Mouse (Mus musculus): ENCODE data around the gene Tle2. TPM values are rescaled to one million over a fixed set of nuclear protein-coding genes. Genes with fewer than 3 reads are reported as not detected.

Tle2 gene
- polyA plus RNA-seq, 1 experiment = 18.9 TPM

DNA sequence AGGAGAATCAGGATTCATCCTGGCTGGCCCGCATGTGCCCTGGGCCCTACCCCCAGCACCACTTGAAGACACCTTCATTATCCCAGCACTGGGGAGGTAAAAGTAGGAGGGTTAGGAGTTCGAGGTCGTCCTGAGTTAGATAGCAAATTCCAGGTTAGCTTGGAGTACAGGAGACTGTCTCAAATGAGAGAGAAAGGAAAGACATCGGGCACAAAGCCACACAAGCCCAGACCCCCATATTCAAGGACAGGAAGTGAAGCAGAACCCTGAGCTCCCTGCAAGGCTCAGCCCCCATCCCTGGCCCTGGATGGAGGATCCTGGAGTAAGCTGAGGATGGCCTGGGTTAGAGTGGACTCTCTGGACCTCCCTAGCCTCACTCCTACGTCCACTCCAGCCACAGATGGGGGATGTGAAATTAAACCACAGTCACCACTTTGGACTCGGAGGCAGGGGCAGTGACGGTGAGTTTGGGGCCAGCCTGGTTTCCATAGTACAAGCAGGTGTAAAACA lies 27.1 kb downstream of the Tle2 start:
- Histone ChIP-seq H3K27me3 (replicated peaks) (no peaks in the 10 kb centered on the region), H3K4me3 (replicated peaks) (peak overlapping the region; percentile 93), H3K36me3 (replicated peaks; ENCODE audit: low read length) (no peaks in the 10 kb centered on the region), H3K4me1 (peaks cover 88% of the 10 kb centered on the region), H3K9me3 (no peaks in the 10 kb centered on the region)
- TF ChIP-seq FLI1 (IDR thresholded peaks at IDR 0.05; ENCODE audit: low read length) (no peak), GATA1 (IDR thresholded peaks at IDR 0.05; ENCODE audit: borderline replicate concordance, low read length) (no peak)

DNA sequence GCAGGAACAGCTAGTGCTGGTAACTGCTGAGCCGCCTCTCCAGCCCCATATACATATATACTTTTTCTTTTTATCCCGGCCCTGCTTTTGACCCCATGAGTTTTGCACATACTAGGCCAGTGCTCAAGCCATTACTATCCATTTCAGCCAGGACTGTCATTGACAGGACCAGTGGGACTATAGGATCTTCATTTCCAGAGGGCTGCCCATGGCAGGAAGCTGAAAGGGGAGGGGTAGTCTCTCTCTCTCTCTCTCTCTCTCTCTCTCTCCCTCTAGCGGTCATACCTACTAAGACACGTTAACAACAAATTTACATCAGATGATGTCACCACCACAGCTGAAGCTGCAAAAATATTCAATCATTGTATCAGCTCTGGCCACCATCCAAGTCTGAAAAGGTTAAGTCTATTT lies 28.4 kb downstream of the Tle2 start:
- no peak for TF ChIP-seq GATA1 (IDR thresholded peaks at IDR 0.05; ENCODE audit: borderline replicate concordance, low read length)
- TF ChIP-seq FLI1 (IDR thresholded peaks at IDR 0.05; ENCODE audit: low read length) = no peak
- Histone ChIP-seq H3K4me3 (replicated peaks) (no peak overlapping the region), H3K4me1 (peaks cover 84% of the 10 kb centered on the region), H3K36me3 (replicated peaks; ENCODE audit: low read length) (peaks cover 4% of the 10 kb centered on the region), H3K9me3 (no peaks in the 10 kb centered on the region), H3K27me3 (replicated peaks) (no peaks in the 10 kb centered on the region)

DNA sequence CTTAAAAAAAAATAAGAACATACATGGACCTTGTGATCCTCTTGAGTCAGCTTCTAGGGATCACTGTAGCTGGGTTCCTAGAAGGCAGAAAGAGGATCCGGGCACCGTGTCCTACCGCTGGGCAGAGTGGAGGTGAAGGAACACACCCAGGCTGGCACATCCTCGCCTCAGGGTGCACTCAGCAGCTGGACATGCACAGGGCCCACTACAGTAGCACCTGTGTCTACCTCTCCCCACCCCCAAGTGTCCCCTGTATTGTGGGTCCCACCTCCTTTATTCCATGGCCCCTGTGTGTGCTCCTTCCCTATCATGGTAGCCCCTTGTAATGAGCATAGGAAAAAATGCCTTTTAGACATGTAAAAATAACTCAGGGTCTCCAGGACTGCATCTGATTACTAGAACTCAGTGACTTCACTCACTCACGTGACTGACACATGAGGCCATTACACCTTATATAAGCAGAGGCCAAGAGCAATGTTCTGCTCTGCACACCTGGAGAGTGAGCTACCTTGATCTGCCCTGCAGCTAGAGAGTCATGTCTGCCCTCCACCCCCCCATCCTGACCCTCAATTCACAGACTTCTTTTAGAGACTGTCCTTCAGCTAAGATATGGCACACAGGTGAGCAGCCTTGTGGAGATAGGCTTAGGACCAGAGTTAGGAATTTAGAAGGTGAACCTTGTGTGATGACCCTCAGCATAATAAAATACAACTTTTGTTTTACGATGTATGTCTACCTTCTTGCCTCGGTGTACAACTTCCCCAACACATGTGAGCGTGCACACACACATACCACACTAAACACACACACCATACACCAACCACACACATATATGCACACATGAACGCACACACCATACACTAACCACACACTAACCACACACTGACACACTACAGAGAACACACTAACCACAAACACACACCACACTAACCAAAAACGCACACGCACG lies 29.9 kb downstream of the Tle2 start:
- TF ChIP-seq GATA1 (IDR thresholded peaks at IDR 0.05; ENCODE audit: borderline replicate concordance, low read length) (no peak), FLI1 (IDR thresholded peaks at IDR 0.05; ENCODE audit: low read length) (no peak)
- Histone ChIP-seq H3K4me3 (replicated peaks) (peak overlapping the region; percentile 91), H3K9me3 (no peaks in the 10 kb centered on the region)

DNA sequence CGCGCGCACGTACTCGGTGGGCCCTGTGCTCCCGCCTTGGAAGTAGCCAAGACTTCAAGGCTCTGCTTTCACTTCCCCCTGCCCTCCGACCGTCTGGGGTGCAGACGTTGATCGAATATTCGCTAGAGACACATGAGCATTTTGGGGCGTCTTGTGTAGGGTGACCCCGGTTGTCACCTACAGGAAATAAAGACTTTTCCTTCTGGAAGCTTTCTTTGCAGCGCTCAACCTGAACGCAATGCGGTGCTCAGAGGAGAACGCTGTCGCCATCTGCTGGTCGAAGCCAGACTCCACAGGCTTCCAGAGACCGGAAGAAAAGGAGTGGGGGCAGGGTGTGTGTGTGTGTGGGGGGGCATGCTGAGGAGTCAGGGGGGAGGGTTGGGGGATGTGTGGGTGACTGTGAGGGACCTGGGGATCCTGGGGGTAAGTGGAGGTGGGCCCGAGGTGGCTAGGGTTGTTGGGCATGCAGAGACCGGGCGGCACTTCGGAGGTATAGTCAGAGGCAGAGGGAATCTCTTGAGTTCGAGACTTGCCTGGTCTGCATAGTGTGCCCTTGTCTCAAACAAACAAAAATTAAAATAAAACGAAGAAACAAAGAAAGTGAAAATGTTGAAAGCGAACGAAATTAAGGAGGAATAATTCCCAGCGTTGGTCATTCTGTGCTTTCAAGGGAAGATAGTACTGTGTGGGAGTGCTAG lies 30.8 kb downstream of the Tle2 start:
- TF ChIP-seq GATA1 (IDR thresholded peaks at IDR 0.05; ENCODE audit: borderline replicate concordance, low read length) = no peak
- TF ChIP-seq FLI1 (IDR thresholded peaks at IDR 0.05; ENCODE audit: low read length) = no peak
- H3K9me3 ChIP-seq = peaks cover 4% of the 10 kb centered on the region
- no peaks in the 10 kb centered on the region for H3K27me3 ChIP-seq (replicated peaks)
- H3K4me3 ChIP-seq (replicated peaks) = peak overlapping the region; percentile 91
- peaks cover 23% of the 10 kb centered on the region for H3K36me3 ChIP-seq (replicated peaks; ENCODE audit: low read length)
- H3K4me1 ChIP-seq = peaks cover 82% of the 10 kb centered on the region

More for the DNA sequence above, 29.9 kb downstream of the Tle2 start:
- Histone ChIP-seq H3K27me3 (replicated peaks) (no peaks in the 10 kb centered on the region), H3K4me1 (peaks cover 82% of the 10 kb centered on the region), H3K36me3 (replicated peaks; ENCODE audit: low read length) (peaks cover 19% of the 10 kb centered on the region)

DNA sequence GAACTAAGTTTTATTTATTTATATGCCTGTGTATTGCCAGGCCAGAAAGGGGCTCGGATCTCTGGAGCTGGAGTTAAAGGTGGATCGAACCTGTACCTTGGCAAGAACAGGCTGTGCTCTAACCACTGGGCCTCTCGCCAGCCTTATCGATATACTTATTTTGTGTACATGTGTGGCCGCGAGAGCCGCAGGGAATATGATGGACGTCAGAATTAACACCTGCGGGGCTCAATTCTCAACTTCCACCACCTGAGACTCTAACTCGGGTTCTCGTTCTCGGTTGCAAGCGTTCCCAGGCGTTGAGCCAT lies 31.3 kb downstream of the Tle2 start:
- peak overlapping the region; percentile 91 for H3K4me3 ChIP-seq (replicated peaks)
- H3K4me1 ChIP-seq = peaks cover 80% of the 10 kb centered on the region
- H3K36me3 ChIP-seq (replicated peaks; ENCODE audit: low read length) = peaks cover 23% of the 10 kb centered on the region
- no peaks in the 10 kb centered on the region for H3K27me3 ChIP-seq (replicated peaks)
- peaks cover 7% of the 10 kb centered on the region for H3K9me3 ChIP-seq
- TF ChIP-seq FLI1 (IDR thresholded peaks at IDR 0.05; ENCODE audit: low read length) (no peak), GATA1 (IDR thresholded peaks at IDR 0.05; ENCODE audit: borderline replicate concordance, low read length) (no peak)

DNA sequence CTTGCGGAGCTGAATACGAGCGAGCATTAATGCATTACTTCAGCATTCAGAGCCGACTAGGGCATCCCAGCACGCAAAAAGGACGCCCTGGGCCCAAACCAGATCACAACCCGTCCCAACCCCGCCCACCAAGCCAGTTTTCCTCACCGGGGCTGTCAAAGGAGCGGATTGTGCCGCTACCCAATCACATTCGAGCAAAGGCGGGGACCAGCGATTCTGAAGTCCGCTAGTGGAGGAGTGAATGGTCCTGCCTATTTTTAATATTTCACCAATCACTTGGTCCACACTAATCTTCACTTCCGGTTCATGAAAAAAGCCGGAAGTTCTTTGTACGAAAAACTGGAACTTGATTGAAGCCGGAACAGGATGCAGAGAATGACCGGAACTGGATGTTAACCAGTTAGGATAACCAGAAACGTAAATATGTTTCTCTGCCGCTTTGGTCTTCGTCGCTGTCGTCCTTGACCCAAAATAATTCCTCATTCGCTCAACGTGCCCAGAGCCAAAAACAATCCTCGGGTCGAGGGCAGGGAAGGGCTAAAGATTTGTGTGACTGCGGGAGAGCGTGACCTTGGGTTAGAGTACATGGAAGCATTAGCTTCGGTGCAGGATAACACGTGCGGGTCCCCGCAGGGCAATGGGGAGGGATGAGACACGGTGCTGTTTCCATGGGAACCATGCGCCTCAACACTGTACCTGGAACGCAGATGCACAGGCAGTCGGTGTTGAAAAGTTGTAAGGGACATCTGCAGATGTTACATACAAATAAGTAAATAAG lies 31.8 kb downstream of the Tle2 start, which contains the start of gene BC025920:
Gene BC025920, plus strand, starts transcription at position 297 of the 778 bp plus-strand sequence.
- peak; percentile 96; the same call in 1 of the 2 replicates for TF ChIP-seq FLI1 (IDR thresholded peaks at IDR 0.05; ENCODE audit: low read length)
- no peak for TF ChIP-seq GATA1 (IDR thresholded peaks at IDR 0.05; ENCODE audit: borderline replicate concordance, low read length)
- Histone ChIP-seq H3K4me3 (replicated peaks) (peak within 1 kb of the TSS; percentile 91), H3K4me1 (peaks cover 78% of the 10 kb centered on the region)

DNA sequence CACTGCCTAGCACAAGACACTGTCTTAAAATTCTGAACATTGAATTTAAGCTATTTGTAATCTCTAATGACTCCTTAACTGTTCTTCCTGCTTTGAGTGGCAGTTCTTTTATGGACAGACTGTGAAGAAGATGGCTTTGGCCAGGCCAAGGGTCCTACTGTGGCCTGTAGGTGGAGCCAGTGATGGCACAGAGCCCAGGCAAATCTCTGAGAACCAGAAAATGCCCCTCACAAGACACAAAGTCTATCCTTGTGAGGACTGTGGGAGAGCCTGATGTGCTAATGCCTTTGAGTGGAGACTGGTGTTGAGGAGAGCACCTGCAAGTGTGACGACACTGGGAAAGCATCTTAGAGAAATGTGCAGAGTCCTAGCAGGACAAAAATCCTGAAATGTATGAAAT lies 33.9 kb downstream of the Tle2 start:
- Histone ChIP-seq H3K36me3 (replicated peaks; ENCODE audit: low read length) (peaks cover 23% of the 10 kb centered on the region), H3K27me3 (replicated peaks) (peaks cover 4% of the 10 kb centered on the region), H3K4me3 (replicated peaks) (no peak overlapping the region), H3K4me1 (peaks cover 73% of the 10 kb centered on the region), H3K9me3 (peaks cover 21% of the 10 kb centered on the region)
- TF ChIP-seq GATA1 (IDR thresholded peaks at IDR 0.05; ENCODE audit: borderline replicate concordance, low read length) = no peak
- TF ChIP-seq FLI1 (IDR thresholded peaks at IDR 0.05; ENCODE audit: low read length) = no peak

More for the DNA sequence above, 31.8 kb downstream of the Tle2 start, which contains the start of gene BC025920:
- Histone ChIP-seq H3K27me3 (replicated peaks) (peaks cover 2% of the 10 kb centered on the region), H3K9me3 (peaks cover 12% of the 10 kb centered on the region), H3K36me3 (replicated peaks; ENCODE audit: low read length) (peaks cover 23% of the 10 kb centered on the region)

DNA sequence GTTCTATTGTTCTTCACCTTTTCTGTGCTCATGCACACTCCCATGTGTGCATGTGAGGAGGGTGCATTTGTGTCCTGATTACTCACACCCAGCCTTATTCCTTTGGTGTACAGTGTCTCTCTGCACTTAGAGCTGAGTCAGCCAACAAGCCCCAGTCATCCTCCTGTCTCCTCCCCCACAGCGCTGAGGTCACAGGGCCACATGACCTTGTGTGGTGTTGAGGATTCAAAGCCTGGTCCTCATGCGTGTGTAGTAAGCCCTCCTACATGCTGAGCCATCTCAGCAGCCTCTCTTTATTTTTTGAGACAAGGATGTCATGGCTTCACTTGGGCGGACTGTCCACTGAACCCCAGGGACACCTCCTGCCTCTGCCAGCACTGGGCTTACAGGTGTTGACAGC lies 38.4 kb downstream of the Tle2 start:
- Histone ChIP-seq H3K27me3 (replicated peaks) (peaks cover 7% of the 10 kb centered on the region), H3K4me1 (peaks cover 58% of the 10 kb centered on the region), H3K36me3 (replicated peaks; ENCODE audit: low read length) (peaks cover 20% of the 10 kb centered on the region), H3K4me3 (replicated peaks) (peak overlapping the region; percentile 74), H3K9me3 (peaks cover 21% of the 10 kb centered on the region)
- no peak for TF ChIP-seq GATA1 (IDR thresholded peaks at IDR 0.05; ENCODE audit: borderline replicate concordance, low read length)
- no peak for TF ChIP-seq FLI1 (IDR thresholded peaks at IDR 0.05; ENCODE audit: low read length)

DNA sequence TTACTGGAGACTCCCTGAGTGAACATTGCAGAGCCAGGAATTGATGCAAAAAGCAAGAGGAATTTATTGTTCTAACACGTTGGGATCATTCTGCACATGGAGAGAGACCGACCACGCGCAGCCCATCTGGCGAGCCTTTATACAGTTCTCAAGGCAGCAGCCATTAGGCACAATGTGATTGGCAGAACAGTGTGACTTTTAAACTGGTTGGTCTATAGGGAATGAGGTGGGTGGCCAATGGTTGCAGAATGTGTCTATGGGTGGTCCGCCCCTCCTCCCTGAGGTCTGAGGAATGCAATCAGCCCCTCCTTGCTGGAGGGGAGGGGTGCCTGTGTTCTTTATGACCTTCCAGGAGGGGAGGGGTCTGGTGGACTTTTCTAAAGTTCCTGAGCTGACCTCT lies 41.1 kb downstream of the Tle2 start:
- Histone ChIP-seq H3K9me3 (peaks cover 13% of the 10 kb centered on the region), H3K4me3 (replicated peaks) (no peak overlapping the region), H3K4me1 (peaks cover 40% of the 10 kb centered on the region), H3K36me3 (replicated peaks; ENCODE audit: low read length) (peaks cover under 1% of the 10 kb centered on the region), H3K27me3 (replicated peaks) (peaks cover 7% of the 10 kb centered on the region)
- TF ChIP-seq GATA1 (IDR thresholded peaks at IDR 0.05; ENCODE audit: borderline replicate concordance, low read length) = no peak
- no peak for TF ChIP-seq FLI1 (IDR thresholded peaks at IDR 0.05; ENCODE audit: low read length)
